Mouse (Mus musculus) lung, adult 18-20 months (tissue): ENCODE data around the gene Kif28.
"Not testable (repeated sequence)": the region's sequence is repeated elsewhere in the genome, so short reads cannot be mapped to it uniquely, and the experiment has no call there.

Experiments used
- DNase-seq, 2 experiments: peaks; one replicate each; pipeline ENCODE4 v3.0.0; 2022; ENCODE audit warnings: mixed read lengths in 2 of 2

Kif28 gene

GRCm38 (mm10) chr1:179745171-179745570 lies at the start of gene Kif28:
Kif28 (minus strand) TSS chr1:179745271.
- DNase-seq: no peak

GRCm38 (mm10) chr1:179787281-179787680 lies 42.2 kb upstream of the Kif28 start:
- DNase-seq: no peak

- no peak for DNase-seq
Observed at GRCm38 (mm10) chr1:179785502-179785901, 40.4 kb upstream of the Kif28 start.

GRCm38 (mm10) chr1:179784098-179784497 lies 39.0 kb upstream of the Kif28 start:
- DNase-seq: no peak

GRCm38 (mm10) chr1:179776831-179777230 lies 31.8 kb upstream of the Kif28 start:
- DNase-seq: peak; percentile 42 to 51

- no peak for DNase-seq
Observed at GRCm38 (mm10) chr1:179760553-179760952, 15.5 kb upstream of the Kif28 start.

- no peak for DNase-seq
Observed at GRCm38 (mm10) chr1:179760086-179760485, 15.0 kb upstream of the Kif28 start.

- no peak for DNase-seq
Observed at GRCm38 (mm10) chr1:179756477-179756876, 11.4 kb upstream of the Kif28 start.

- no peak for DNase-seq
Observed at GRCm38 (mm10) chr1:179753006-179753405, 7.9 kb upstream of the Kif28 start.

GRCm38 (mm10) chr1:179752276-179752675 lies 7.2 kb upstream of the Kif28 start:
- no peak for DNase-seq

GRCm38 (mm10) chr1:179743593-179744193 lies 1.4 kb downstream of the Kif28 start:
- DNase-seq: no peak

- DNase-seq: no peak
Observed at GRCm38 (mm10) chr1:179736483-179736882, 8.6 kb downstream of the Kif28 start.

GRCm38 (mm10) chr1:179734500-179735474 lies 10.3 kb downstream of the Kif28 start:
- peak; percentile 48 to 58 for DNase-seq

GRCm38 (mm10) chr1:179731391-179731790 lies 13.7 kb downstream of the Kif28 start:
- DNase-seq: no peak

- no peak for DNase-seq
Observed at GRCm38 (mm10) chr1:179728661-179729060, 16.4 kb downstream of the Kif28 start.

GRCm38 (mm10) chr1:179722811-179723469 lies 22.1 kb downstream of the Kif28 start:
- DNase-seq: peak in 1 of 2 experiments; percentile 11

- no peak for DNase-seq
Observed at GRCm38 (mm10) chr1:179715786-179716185, 29.3 kb downstream of the Kif28 start.

- not testable (repeated sequence) for DNase-seq
Observed at GRCm38 (mm10) chr1:179715289-179715688, 29.8 kb downstream of the Kif28 start.

GRCm38 (mm10) chr1:179713367-179713766 lies 31.7 kb downstream of the Kif28 start:
- no peak for DNase-seq

- DNase-seq: no peak
Observed at GRCm38 (mm10) chr1:179712658-179713057, 32.4 kb downstream of the Kif28 start.

GRCm38 (mm10) chr1:179710739-179711138 lies 34.3 kb downstream of the Kif28 start:
- DNase-seq: no peak

GRCm38 (mm10) chr1:179709390-179709789 lies 35.7 kb downstream of the Kif28 start:
- DNase-seq: peak in 1 of 2 experiments; percentile 15

GRCm38 (mm10) chr1:179705154-179705553 lies 39.9 kb downstream of the Kif28 start:
- no peak for DNase-seq
